Mouse (Mus musculus) bone marrow, adult 2 months (tissue): ENCODE results near the gene Pabpn1l. TPM values are rescaled to one million over a fixed set of nuclear protein-coding genes. Genes with fewer than 3 reads are reported as not detected.
"Not testable (repeated sequence)": the region's sequence is repeated elsewhere in the genome, so short reads cannot be mapped to it uniquely, and the experiment has no call there.

Experiments
- H3K27ac ChIP-seq: fragments of 200-500 bp; 2 replicates; pipeline ENCODE4 v1.5.1; 2012; ENCODE audit warnings: low read depth, mild to moderate bottlenecking, control low read depth, inconsistent platforms, low read length; ENCODE audit not compliant: control insufficient read depth, poor library complexity, insufficient read depth
- H3K4me1 ChIP-seq: fragments of 200-500 bp; 2 replicates; pipeline ENCODE4 v1.6.1; 2011; ENCODE audit warnings: low read length; ENCODE audit not compliant: control insufficient read depth, insufficient read depth
- H3K4me3 ChIP-seq: fragments of 200-500 bp; replicated peaks from 2 replicates; pipeline ENCODE3; 2011; ENCODE audit warnings: mild to moderate bottlenecking, low read depth, low read length, control low read depth; ENCODE audit not compliant: control insufficient read depth
- CTCF ChIP-seq: fragments of 200-500 bp; IDR thresholded peaks from 2 replicates; pipeline ENCODE4 v1.5.1; 2011; ENCODE audit warnings: low read length, control low read depth; ENCODE audit not compliant: control insufficient read depth, insufficient read depth
- POLR2A ChIP-seq: fragments of 200-500 bp; IDR thresholded peaks from 2 replicates; pipeline ENCODE4 v1.6.1; 2011; ENCODE audit warnings: low read depth, mild to moderate bottlenecking, control low read depth, low read length, borderline replicate concordance; ENCODE audit not compliant: control insufficient read depth
- WGBS: fragments of 180-500 bp; shearing (Covaris S2); methylation state at CpG from one replicate; pipeline ENCODE4 v1.1.7; 2018; 5-methylcytosine and 5-hydroxymethylcytosine counted together
- polyA plus RNA-seq: library from polyadenylated mRNA; stranded (reverse); fragments of >200 nt; gene quantifications from 2 replicates; pipeline ENCODE4 v1.2.4, GENCODE M21; 2011; ENCODE audit warnings: low replicate concordance; ENCODE audit not compliant: missing spikeins, insufficient read depth, insufficient read length

Pabpn1l gene
- polyA plus RNA-seq, 1 experiment, result not detected

GRCm38 (mm10) chr8:122642071-122642470, 19.5 kb upstream of the Pabpn1l start:
- TF ChIP-seq CTCF, result no peak
- no peak for TF ChIP-seq POLR2A
- H3K4me3 ChIP-seq, result no peak overlapping the region
- 77% methylated on average over 9 of the region's 9 CpGs for WGBS
- no peaks in the 10 kb centered on the region for H3K4me1 ChIP-seq
- H3K27ac ChIP-seq, result no peak overlapping the region

- WGBS, result 95% methylated on average over 15 of the region's 15 CpGs
- no peak overlapping the region for H3K4me3 ChIP-seq
- no peak for TF ChIP-seq CTCF
- no peak for TF ChIP-seq POLR2A
- no peaks in the 10 kb centered on the region for H3K4me1 ChIP-seq
- no peak overlapping the region for H3K27ac ChIP-seq
Measured at GRCm38 (mm10) chr8:122641406-122641805, 18.9 kb upstream of the Pabpn1l start.

- 91% methylated on average over 4 of the region's 4 CpGs for WGBS
Measured at GRCm38 (mm10) chr8:122640825-122641224, 18.3 kb upstream of the Pabpn1l start.

GRCm38 (mm10) chr8:122639521-122640248, 17.1 kb upstream of the Pabpn1l start:
- H3K4me1 ChIP-seq, result no peaks in the 10 kb centered on the region
- WGBS, result 85% methylated on average over 16 of the region's 16 CpGs
- TF ChIP-seq POLR2A (0 out of 2 replicates have a peak, but pooled peaks have one; percentile 17), CTCF (no peak)
- no peak overlapping the region for H3K27ac ChIP-seq
- no peak overlapping the region for H3K4me3 ChIP-seq

More at GRCm38 (mm10) chr8:122640825-122641224, 18.3 kb upstream of the Pabpn1l start:
- Histone ChIP-seq H3K27ac (no peak overlapping the region), H3K4me1 (no peaks in the 10 kb centered on the region), H3K4me3 (no peak overlapping the region)
- TF ChIP-seq POLR2A, result no peak
- no peak for TF ChIP-seq CTCF

- H3K27ac ChIP-seq, result no peak overlapping the region
- 88% methylated on average over 16 of the region's 16 CpGs for WGBS
- no peak overlapping the region for H3K4me3 ChIP-seq
- H3K4me1 ChIP-seq, result no peaks in the 10 kb centered on the region
- TF ChIP-seq CTCF (no peak), POLR2A (no peak)
Measured at GRCm38 (mm10) chr8:122638601-122639000, 16.1 kb upstream of the Pabpn1l start.

- TF ChIP-seq POLR2A (no peak), CTCF (no peak)
- H3K4me1 ChIP-seq, result no peaks in the 10 kb centered on the region
- no peak overlapping the region for H3K27ac ChIP-seq
- no peak overlapping the region for H3K4me3 ChIP-seq
- 89% methylated on average over 9 of the region's 9 CpGs for WGBS
Measured at GRCm38 (mm10) chr8:122637230-122637629, 14.7 kb upstream of the Pabpn1l start.

GRCm38 (mm10) chr8:122636803-122637175, 14.2 kb upstream of the Pabpn1l start:
- H3K27ac ChIP-seq, result no peak overlapping the region
- H3K4me3 ChIP-seq, result no peak overlapping the region
- WGBS, result 69% methylated on average over 9 of the region's 9 CpGs
- no peak for TF ChIP-seq POLR2A
- no peak for TF ChIP-seq CTCF
- H3K4me1 ChIP-seq, result no peaks in the 10 kb centered on the region

GRCm38 (mm10) chr8:122635878-122636802, 13.6 kb upstream of the Pabpn1l start:
- no peak overlapping the region for H3K4me3 ChIP-seq
- no peaks in the 10 kb centered on the region for H3K4me1 ChIP-seq
- TF ChIP-seq POLR2A (no peak), CTCF (no peak)
- WGBS, result 69% methylated on average over 14 of the region's 14 CpGs
- peak overlapping the region; percentile 67 for H3K27ac ChIP-seq

- no peak overlapping the region for H3K27ac ChIP-seq
- no peaks in the 10 kb centered on the region for H3K4me1 ChIP-seq
- 93% methylated on average over 14 of the region's 14 CpGs for WGBS
- H3K4me3 ChIP-seq, result no peak overlapping the region
- no peak for TF ChIP-seq CTCF
- no peak for TF ChIP-seq POLR2A
Measured at GRCm38 (mm10) chr8:122633205-122633604, 10.7 kb upstream of the Pabpn1l start.

GRCm38 (mm10) chr8:122632134-122632533, 9.6 kb upstream of the Pabpn1l start:
- not testable (repeated sequence) for H3K4me3 ChIP-seq, H3K4me1 ChIP-seq, H3K27ac ChIP-seq
- 74% methylated on average over 3 of the region's 3 CpGs for WGBS
